Mouse (Mus musculus): ENCODE measurements around the gene Vmn1r151. TPM values are rescaled to one million over a fixed set of nuclear protein-coding genes. Genes with fewer than 3 reads are reported as not detected.
"Not testable (repeated sequence)": the region's sequence is repeated elsewhere in the genome, so short reads cannot be mapped to it uniquely, and the experiment has no call there.

The Vmn1r151 gene
- not detected in 2 replicates for polyA plus RNA-seq (2014; fragmentation: Nextera tagmentation; extraction: Ambion mirVana)

DNA sequence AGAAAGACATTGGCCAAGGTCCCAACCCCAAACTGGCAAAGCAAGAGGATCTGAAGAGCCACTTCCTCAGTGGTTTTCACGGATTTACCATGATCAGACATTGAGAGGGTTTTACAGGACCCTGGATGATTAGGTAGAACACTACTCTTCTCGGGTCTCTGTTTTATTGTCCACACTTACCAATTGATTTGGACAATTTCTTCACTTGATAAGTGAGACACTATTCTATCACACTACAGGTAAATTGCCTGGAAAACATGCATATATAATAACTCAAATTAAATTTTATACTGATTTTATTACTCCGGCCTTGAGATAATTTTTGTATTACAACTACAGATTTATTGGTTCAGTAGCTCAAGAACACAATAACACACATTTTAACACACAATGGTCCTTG lies at the start of gene Vmn1r151:
Vmn1r151 (minus strand) TSS at position 101 of the 400 bp plus-strand sequence.
- not testable (repeated sequence) for H3K9me3 ChIP-seq (ENCODE audit: low read depth, low read length); H3K27ac ChIP-seq (ENCODE audit: low read depth); DNase-seq; H3K36me3 ChIP-seq (ENCODE audit: insufficient read depth); H3K27me3 ChIP-seq (ENCODE audit: insufficient read depth, low read length); H3K9ac ChIP-seq; H3K4me1 ChIP-seq (ENCODE audit: insufficient read depth); H3K4me3 ChIP-seq (ENCODE audit: low read depth, low read length); ATAC-seq (ENCODE audit: insufficient read depth); H3K4me2 ChIP-seq
- WGBS = 40% methylated on average over 1 of the region's 3 CpGs

DNA sequence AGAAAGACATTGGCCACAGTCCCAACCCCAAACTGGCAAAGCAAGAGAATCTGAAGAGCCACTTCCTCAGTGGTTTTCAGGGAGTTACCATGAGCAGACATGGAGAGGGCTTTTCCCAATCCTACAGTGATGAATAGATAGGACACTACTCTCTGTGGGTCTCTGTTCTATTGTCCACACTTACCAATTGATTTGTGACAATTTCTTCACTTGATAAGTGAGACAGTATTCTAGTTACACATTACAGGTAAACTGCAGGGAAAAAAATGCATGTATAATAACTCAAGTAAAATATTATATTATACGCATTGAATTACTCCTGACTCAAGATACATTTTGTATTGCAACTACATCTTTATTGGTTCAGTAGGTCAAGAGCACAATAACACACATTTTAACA lies 35.3 kb upstream of the Vmn1r151 start, which contains the start of gene Gm8677:
Gm8677 (minus strand) TSS at position 101 of the 400 bp plus-strand sequence.
- H3K27me3 ChIP-seq (ENCODE audit: insufficient read depth, low read length); ATAC-seq (ENCODE audit: insufficient read depth): not testable (repeated sequence)
- no CpG with 5 or more reads among the region's 1 CpGs for WGBS

DNA sequence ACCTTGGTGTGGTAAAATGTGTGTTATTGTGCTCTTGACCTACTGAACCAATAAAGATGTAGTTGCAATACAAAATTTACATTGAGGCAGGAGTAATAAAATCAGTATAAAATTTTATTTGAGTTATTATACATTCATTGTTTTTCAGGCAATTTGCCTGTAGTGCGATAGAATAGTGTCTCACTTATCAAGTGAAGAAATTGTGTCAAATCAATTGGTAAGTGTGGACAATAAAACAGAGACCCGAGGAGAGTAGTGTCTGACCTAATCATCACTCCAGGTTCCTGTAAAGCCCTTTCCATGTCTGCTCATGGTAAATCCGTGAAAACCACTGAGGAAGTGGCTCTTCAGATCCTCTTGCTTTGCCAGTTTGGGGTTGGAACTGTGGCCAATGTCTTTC lies 23.2 kb upstream of the Vmn1r151 start, which contains the start of gene Vmn1r152:
Vmn1r152 (plus strand) TSS at position 301 of the 400 bp plus-strand sequence.
- H3K9me3 ChIP-seq (ENCODE audit: low read depth, low read length); ATAC-seq (ENCODE audit: insufficient read depth); H3K27ac ChIP-seq (ENCODE audit: low read depth); H3K4me3 ChIP-seq (ENCODE audit: low read depth, low read length); DNase-seq; H3K27me3 ChIP-seq (ENCODE audit: insufficient read depth, low read length); H3K4me1 ChIP-seq (ENCODE audit: insufficient read depth); H3K9ac ChIP-seq; H3K4me2 ChIP-seq; H3K36me3 ChIP-seq (ENCODE audit: insufficient read depth): not testable (repeated sequence)
- no CpG with 5 or more reads among the region's 3 CpGs for WGBS

More for the DNA sequence above, 35.3 kb upstream of the Vmn1r151 start, which contains the start of gene Gm8677:
- DNase-seq; H3K9ac ChIP-seq; H3K36me3 ChIP-seq (ENCODE audit: insufficient read depth); H3K4me1 ChIP-seq (ENCODE audit: insufficient read depth); H3K4me3 ChIP-seq (ENCODE audit: low read depth, low read length); H3K9me3 ChIP-seq (ENCODE audit: low read depth, low read length); H3K27ac ChIP-seq (ENCODE audit: low read depth); H3K4me2 ChIP-seq: not testable (repeated sequence)

DNA sequence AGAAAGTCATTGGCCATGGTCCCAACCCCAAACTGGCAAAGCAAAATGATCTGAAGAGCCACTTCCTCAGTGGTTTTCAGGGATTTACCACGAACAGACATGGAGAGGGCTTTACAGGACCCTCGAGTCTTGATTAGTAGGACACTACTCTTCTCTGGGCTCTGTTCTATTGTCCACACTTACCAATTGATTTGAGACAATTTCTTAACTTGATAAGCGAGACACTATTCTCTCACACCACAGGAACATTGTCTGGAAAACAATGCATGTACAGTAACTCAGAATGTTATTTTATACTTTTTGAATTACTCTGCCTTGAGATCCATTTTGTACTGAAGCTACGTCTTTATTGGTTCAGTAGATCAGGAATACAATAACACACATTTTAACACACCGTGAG lies 35.5 kb downstream of the Vmn1r151 start, which contains the start of gene Gm10665:
Gm10665 (minus strand) TSS at position 101 of the 400 bp plus-strand sequence.
- H3K27ac ChIP-seq (ENCODE audit: low read depth); H3K9me3 ChIP-seq (ENCODE audit: low read depth, low read length); ATAC-seq (ENCODE audit: insufficient read depth); H3K4me3 ChIP-seq (ENCODE audit: low read depth, low read length); H3K9ac ChIP-seq; H3K27me3 ChIP-seq (ENCODE audit: insufficient read depth, low read length); H3K4me2 ChIP-seq; H3K36me3 ChIP-seq (ENCODE audit: insufficient read depth); H3K4me1 ChIP-seq (ENCODE audit: insufficient read depth); DNase-seq: not testable (repeated sequence)
- no CpG with 5 or more reads among the region's 5 CpGs for WGBS

Other genes with a start within 250 kb of the Vmn1r151 start
- not detected in 2 replicates for gene Gm4187, start 170.0 kb downstream of the Vmn1r151 start, polyA plus RNA-seq (2014; fragmentation: Nextera tagmentation; extraction: Ambion mirVana)
- gene Gm8660, start 128.6 kb downstream of the Vmn1r151 start, polyA plus RNA-seq (2014; fragmentation: Nextera tagmentation; extraction: Ambion mirVana) = not detected in 2 replicates
- gene Vmn1r148, start 86.1 kb downstream of the Vmn1r151 start, polyA plus RNA-seq (2014; fragmentation: Nextera tagmentation; extraction: Ambion mirVana) = not detected in 2 replicates
- gene Vmn1r149, start 61.4 kb downstream of the Vmn1r151 start, polyA plus RNA-seq (2014; fragmentation: Nextera tagmentation; extraction: Ambion mirVana) = not detected in 2 replicates
- gene Gm10665, start 35.6 kb downstream of the Vmn1r151 start, polyA plus RNA-seq (2014; fragmentation: Nextera tagmentation; extraction: Ambion mirVana) = not detected in 2 replicates
- gene Vmn1r152, start 23.3 kb upstream of the Vmn1r151 start, polyA plus RNA-seq (2014; fragmentation: Nextera tagmentation; extraction: Ambion mirVana) = not detected in 2 replicates
- not detected in 2 replicates for gene Gm8677, start 35.2 kb upstream of the Vmn1r151 start, polyA plus RNA-seq (2014; fragmentation: Nextera tagmentation; extraction: Ambion mirVana)
- not detected in 2 replicates for gene Gm4201, start 65.7 kb upstream of the Vmn1r151 start, polyA plus RNA-seq (2014; fragmentation: Nextera tagmentation; extraction: Ambion mirVana)
- gene Gm4565, start 88.4 kb upstream of the Vmn1r151 start, polyA plus RNA-seq (2014; fragmentation: Nextera tagmentation; extraction: Ambion mirVana) = not detected in 2 replicates
- gene Vmn1r155, start 158.3 kb upstream of the Vmn1r151 start, polyA plus RNA-seq (2014; fragmentation: Nextera tagmentation; extraction: Ambion mirVana) = not detected in 2 replicates
- not detected in 2 replicates for gene Gm8693, start 192.6 kb upstream of the Vmn1r151 start, polyA plus RNA-seq (2014; fragmentation: Nextera tagmentation; extraction: Ambion mirVana)
- gene Gm4567, start 220.0 kb upstream of the Vmn1r151 start, polyA plus RNA-seq (2014; fragmentation: Nextera tagmentation; extraction: Ambion mirVana) = not detected in 2 replicates